Mouse (Mus musculus): ENCODE results near the gene Tom1.

Gene Tom1

GRCm38 (mm10) chr8:75042974-75043373, 9.5 kb downstream of the Tom1 start:
- DNase-seq (ENCODE audit: low spot score) = no peak

DNA sequence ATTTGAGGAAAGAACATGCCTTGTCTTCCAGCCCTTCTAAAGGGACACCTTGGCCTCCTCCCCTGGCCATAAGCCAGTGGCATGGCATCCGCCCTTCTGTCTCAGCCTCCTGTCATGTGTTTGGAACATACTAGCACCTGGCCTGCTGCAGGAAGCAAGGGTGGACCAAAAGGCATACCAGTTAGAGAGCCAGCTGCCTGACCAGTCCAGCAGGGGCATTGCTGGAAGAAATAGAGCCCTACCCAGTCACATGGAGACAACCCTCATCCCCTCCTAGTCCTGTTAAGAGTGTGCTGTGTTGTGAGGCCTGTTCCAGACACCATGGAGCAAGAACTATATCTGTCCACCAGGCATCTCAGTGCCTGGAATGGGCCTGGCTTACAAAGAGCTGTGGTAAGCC, 12.8 kb downstream of the Tom1 start:
- DNase-seq (ENCODE audit: low spot score) = no peak

DNA sequence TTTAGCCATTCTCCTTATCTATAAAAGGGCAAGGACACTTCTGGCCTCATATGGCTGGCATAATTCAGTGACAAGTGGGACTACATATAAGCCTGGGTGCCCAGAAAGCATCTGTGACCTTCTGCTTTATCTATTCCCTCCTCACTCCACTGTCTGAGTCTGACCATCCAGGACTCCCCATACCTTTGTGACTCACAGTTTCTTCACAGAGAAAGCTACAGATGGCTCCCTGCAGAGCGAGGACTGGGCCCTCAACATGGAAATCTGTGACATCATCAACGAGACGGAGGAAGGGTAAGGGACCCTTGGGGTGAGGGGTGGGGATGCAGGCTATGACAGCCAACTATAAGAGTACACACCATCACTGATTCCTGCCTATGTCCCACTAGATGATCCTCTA, 14.3 kb downstream of the Tom1 start:
- DNase-seq (ENCODE audit: low spot score) = no peak

DNA sequence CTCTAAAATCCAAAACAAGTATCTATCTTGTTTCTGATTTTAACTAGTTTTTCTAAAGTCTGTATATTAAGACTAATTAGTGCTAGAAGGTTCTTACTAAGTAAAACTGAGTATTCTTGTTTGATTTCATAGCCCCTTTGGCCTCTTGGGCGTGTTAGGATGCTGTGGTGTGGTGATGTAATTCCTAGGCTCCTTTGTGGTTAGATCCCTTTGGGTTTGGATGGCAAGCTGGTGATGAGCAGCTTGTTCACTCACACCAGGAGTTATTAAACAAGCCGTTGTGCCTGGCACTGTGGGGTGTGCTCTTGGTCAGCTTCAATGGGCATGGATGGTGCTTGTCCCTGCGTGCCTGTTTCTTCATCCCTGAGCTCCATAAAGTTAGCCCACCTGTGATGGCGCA, 19.8 kb downstream of the Tom1 start:
- no peak for DNase-seq (ENCODE audit: low spot score)

- DNase-seq (ENCODE audit: low spot score) = no peak
These were observed 22.2 kb downstream of the Tom1 start for GRCm38 (mm10) chr8:75055673-75056072.

DNA sequence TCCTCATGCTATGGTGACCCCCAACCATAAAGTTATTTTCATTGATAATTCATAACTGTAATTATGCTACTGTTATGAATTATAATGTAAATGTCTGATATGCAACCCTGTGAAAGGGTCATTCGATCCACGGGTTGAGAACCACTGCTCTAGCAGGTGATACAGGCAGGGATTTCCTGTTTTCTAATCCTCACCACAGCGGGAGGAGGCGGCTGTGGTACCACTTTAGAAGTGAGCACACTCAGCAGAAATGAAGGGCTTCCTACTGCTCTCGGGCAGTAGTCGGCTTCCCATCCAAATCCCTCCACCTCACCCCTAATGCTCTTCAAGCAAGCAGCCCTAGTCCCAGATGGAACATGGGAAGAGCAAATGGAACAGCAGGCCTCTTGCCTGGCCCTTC, 26.5 kb downstream of the Tom1 start:
- DNase-seq (ENCODE audit: low spot score) = no peak

DNA sequence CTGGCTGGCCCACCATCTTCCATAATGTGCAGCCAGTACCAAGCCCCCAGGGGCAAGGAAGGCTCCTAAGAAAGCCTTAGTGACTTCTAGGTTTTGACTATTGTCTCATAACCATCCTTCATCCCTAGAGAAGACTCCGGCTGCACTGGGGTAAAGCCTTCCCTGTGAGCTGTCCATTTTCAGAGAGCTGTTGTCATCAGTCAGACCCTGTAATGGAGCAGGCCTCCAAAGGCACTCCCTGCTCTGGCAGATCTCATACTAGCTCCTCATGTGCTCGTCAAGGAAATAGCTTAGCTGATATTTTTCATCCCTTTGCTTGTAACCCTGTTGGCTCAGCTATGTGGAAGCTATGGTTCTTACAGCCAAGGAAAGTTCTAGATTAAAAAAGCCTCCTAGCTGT, 27.3 kb downstream of the Tom1 start:
- no peak for DNase-seq (ENCODE audit: low spot score)

- no peak for DNase-seq (ENCODE audit: low spot score)
These were observed 29.8 kb downstream of the Tom1 start for GRCm38 (mm10) chr8:75063290-75063689.

DNA sequence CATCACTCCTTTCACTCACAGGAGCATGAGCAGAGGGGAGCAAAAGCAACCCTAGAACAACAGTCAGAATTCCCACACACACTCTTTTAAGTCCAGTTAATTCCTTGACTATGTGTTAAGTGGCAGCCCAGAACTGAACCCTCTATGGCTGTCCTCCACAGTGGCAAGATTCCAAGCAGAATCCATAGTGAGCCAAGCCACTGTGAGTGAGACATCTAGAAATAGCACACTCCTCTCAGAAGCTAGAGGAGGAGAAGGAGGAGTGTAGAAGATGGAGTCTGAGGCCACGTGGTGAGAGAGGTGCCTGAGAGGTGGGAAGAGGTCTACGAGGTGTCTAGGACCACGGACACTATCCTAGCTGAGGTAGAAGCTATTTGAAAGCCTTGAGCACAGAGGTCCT, 31.3 kb downstream of the Tom1 start:
- DNase-seq (ENCODE audit: low spot score) = no peak

GRCm38 (mm10) chr8:75067287-75067686, 33.8 kb downstream of the Tom1 start:
- no peak for DNase-seq (ENCODE audit: low spot score)

DNA sequence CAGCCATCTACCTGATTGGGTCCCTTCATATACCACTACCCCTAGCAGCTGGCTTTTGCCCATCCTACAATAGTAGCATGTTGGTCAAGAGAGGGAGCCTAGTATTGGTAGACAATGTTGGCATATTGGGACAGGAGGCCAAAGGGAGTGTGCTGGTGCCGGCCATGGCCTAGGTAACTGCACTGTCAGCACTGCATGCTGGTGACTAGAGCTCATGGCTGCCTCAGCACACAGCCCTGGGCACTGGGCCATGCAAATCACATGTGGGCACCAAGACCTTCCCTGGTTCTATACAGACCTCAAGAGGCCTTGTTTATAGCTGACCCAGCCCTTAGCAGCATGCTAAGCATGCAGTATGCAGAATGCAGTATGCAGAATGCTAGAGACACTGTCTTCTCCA, 36.8 kb downstream of the Tom1 start:
- DNase-seq (ENCODE audit: low spot score) = no peak

DNA sequence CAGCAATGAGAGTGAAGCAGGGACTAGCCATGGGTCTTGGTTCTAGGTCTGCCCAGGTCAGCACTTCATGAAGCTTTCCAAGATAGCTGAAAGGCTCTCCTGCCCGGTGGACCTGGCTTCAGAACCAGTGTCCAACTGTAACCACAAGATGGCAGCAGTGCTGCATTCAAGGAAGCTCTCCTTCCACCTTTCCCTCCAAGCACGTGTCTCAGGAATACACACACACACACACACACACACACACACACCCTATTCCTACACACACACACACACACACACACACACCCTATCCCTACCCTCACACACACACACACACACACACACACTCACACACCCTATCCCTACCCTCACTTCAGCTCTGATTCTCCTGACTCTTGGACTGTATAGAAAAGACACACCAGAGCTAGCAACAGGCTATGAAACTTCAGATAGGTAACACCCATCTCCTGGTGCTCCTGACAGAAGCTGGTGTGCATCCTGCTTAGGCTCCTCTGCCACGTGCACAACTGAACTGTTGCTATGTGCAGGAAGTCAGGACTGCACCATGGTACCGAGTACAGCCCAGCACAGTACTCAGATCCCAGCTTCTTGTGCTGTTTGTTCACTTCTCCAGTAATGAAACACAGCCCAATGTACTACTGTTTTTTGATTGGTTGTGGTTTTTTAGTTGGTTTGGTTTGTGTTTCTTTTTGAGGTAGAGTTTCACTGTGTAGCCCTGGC, 38.3 kb downstream of the Tom1 start:
- peak; percentile 30 for DNase-seq (ENCODE audit: low spot score)

DNA sequence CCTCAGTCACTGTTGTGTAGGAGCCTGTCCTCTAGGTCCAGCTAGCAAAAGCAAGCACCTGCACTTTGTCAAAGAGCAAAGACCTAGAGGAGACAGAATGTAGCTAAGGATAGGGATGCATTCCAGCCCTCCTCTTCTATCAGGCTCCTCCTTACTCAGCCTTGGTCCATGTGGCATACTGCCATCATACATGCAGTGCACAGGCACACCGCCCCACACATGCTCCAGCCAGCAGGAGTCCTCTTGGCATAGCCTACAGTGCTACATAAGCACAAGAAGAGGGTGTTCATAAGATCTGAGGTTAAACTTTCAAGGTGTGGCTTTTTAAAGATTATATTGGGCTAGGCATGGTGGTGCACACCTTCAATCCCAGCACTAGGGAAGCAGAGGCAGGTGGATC, 41.4 kb downstream of the Tom1 start:
- no peak for DNase-seq (ENCODE audit: low spot score)

GRCm38 (mm10) chr8:75078215-75078614, 44.7 kb downstream of the Tom1 start:
- no peak for DNase-seq (ENCODE audit: low spot score)

DNA sequence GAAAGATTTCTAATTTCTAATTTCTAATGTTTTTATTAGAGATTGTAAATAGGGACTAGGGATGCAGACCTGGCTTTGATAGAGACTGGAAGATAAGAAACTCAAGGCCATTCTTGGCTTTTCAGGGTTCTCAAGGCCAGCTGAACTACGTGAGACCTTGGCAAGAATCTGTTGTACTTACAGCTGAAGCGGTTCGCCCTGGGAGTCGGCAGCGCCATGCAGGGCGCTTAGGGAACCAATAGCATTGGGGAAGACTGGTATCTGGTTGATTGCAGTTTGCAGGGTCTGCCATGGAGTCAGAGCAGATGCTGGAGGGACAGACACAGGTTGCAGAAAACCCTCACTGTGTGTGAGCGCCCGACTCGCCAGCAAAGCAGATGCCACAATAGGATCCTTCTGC, 45.3 kb downstream of the Tom1 start:
- DNase-seq (ENCODE audit: low spot score) = no peak

DNA sequence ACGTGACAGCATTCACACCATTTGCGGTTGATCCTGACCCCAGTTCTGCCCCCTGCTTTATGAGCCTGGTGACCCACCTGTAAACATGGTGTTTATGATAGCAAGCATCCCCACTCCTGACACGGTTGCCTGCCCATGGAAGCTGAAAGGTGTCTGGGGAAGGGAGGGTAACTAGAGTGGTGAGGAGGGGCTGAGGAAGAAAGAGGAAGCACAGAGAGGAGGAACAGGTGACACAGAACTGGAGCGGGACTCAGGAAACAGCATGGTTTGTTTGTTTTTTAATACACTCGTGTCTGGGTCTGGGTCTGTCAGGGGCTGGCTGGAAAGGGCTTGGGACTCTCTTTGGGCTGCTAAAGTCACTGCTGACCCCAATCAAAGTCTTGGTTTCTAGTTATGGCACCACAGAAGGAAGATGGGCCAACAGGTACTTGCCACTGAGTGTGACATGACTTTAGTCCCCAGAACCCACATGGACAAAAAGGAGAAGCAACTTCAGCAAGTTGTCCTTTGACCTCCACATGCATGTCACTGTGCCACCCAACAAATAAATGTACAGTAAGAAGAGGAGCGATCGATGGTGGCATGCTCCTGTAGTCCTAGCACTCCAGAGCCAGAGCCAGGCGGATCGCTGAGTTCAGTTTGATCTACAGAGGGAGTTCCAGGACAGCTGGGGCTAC, 48.0 kb downstream of the Tom1 start:
- DNase-seq (ENCODE audit: low spot score) = no peak

- DNase-seq (ENCODE audit: low spot score) = no peak
These were observed 48.8 kb downstream of the Tom1 start for GRCm38 (mm10) chr8:75082181-75082805.

- DNase-seq (ENCODE audit: low spot score) = peak; percentile 88
These were observed 50.3 kb downstream of the Tom1 start for GRCm38 (mm10) chr8:75083846-75084245.

- no peak for DNase-seq (ENCODE audit: low spot score)
These were observed 51.0 kb downstream of the Tom1 start for GRCm38 (mm10) chr8:75084382-75085064.

GRCm38 (mm10) chr8:75086002-75086401, 52.5 kb downstream of the Tom1 start:
- no peak for DNase-seq (ENCODE audit: low spot score)

GRCm38 (mm10) chr8:75087127-75087526, 53.6 kb downstream of the Tom1 start:
- DNase-seq (ENCODE audit: low spot score) = no peak

- peak; percentile 81 for DNase-seq (ENCODE audit: low spot score)
These were observed 55.7 kb downstream of the Tom1 start for GRCm38 (mm10) chr8:75088989-75089881.

Measured in testis, postnatal 14 days (tissue).